Mouse (Mus musculus): Measurements from ENCODE around the gene Tnp2. TPM values are rescaled to one million over a fixed set of nuclear protein-coding genes. Genes with fewer than 3 reads are reported as not detected.

The Tnp2 gene
- not detected for polyA plus RNA-seq (2014; fragmentation: Illumina TruSeq; extraction: RNeasy Lipid Tissue Mini Kit (QIAGEN cat#74804); ENCODE audit: low read depth, low replicate concordance)

GRCm38 (mm10) chr16:10788271-10788670 is at the start of gene Tnp2:
TSS of gene Tnp2 (minus strand) at chr16:10788660.

GRCm38 (mm10) chr16:10834911-10835587 is 46.6 kb upstream of the Tnp2 start, which contains the start of gene Rmi2:
TSS of gene Rmi2 (plus strand) at chr16:10835059.

GRCm38 (mm10) chr16:10812865-10813371 is 24.5 kb upstream of the Tnp2 start, which contains the start of gene Gm11172:
TSS of gene Gm11172 (plus strand) at chr16:10812915.

GRCm38 (mm10) chr16:10805789-10806527 is 17.5 kb upstream of the Tnp2 start, which contains the start of gene Prm1:
TSS of gene Prm1 (minus strand) at chr16:10805839.

GRCm38 (mm10) chr16:10796034-10796433 is 7.6 kb upstream of the Tnp2 start, which contains the start of gene Prm2:
TSS of gene Prm2 (minus strand) at chr16:10796134.

GRCm38 (mm10) chr16:10790702-10791101 is 2.2 kb upstream of the Tnp2 start, which contains the start of gene Prm3:
TSS of gene Prm3 (minus strand) at chr16:10790914.

GRCm38 (mm10) chr16:10785371-10786231 is 2.9 kb downstream of the Tnp2 start, which contains the start of gene Socs1:
TSS of gene Socs1 (minus strand) at chr16:10785536.

Other genes with a start within 250 kb of the Tnp2 start
- gene Dexi, start 245.6 kb downstream of the Tnp2 start, polyA plus RNA-seq (2014; fragmentation: Illumina TruSeq; extraction: RNeasy Lipid Tissue Mini Kit (QIAGEN cat#74804); ENCODE audit: low read depth, low replicate concordance), result 2.1 TPM
- gene Clec16a, start 243.3 kb downstream of the Tnp2 start, polyA plus RNA-seq (2014; fragmentation: Illumina TruSeq; extraction: RNeasy Lipid Tissue Mini Kit (QIAGEN cat#74804); ENCODE audit: low read depth, low replicate concordance), result 12.2 TPM
- not detected for gene Socs1, start 3.1 kb downstream of the Tnp2 start, polyA plus RNA-seq (2014; fragmentation: Illumina TruSeq; extraction: RNeasy Lipid Tissue Mini Kit (QIAGEN cat#74804); ENCODE audit: low read depth, low replicate concordance)
- gene Prm3, start 2.3 kb upstream of the Tnp2 start, polyA plus RNA-seq (2014; fragmentation: Illumina TruSeq; extraction: RNeasy Lipid Tissue Mini Kit (QIAGEN cat#74804); ENCODE audit: low read depth, low replicate concordance), result not detected
- gene Prm2, start 7.5 kb upstream of the Tnp2 start, polyA plus RNA-seq (2014; fragmentation: Illumina TruSeq; extraction: RNeasy Lipid Tissue Mini Kit (QIAGEN cat#74804); ENCODE audit: low read depth, low replicate concordance), result not detected
- not detected for gene Prm1, start 17.2 kb upstream of the Tnp2 start, polyA plus RNA-seq (2014; fragmentation: Illumina TruSeq; extraction: RNeasy Lipid Tissue Mini Kit (QIAGEN cat#74804); ENCODE audit: low read depth, low replicate concordance)
- not detected for gene Gm11172, start 24.3 kb upstream of the Tnp2 start, polyA plus RNA-seq (2014; fragmentation: Illumina TruSeq; extraction: RNeasy Lipid Tissue Mini Kit (QIAGEN cat#74804); ENCODE audit: low read depth, low replicate concordance)
- not detected for gene Rmi2, start 46.4 kb upstream of the Tnp2 start, polyA plus RNA-seq (2014; fragmentation: Illumina TruSeq; extraction: RNeasy Lipid Tissue Mini Kit (QIAGEN cat#74804); ENCODE audit: low read depth, low replicate concordance)